Mouse (Mus musculus) midbrain, embryonic 11.5 days (tissue): ENCODE data around the gene Lmx1b. TPM values are rescaled to one million over a fixed set of nuclear protein-coding genes. Genes with fewer than 3 reads are reported as not detected.

Source experiments
- ATAC-seq: fragments of 200-750 bp; cut with Nextera tagmentation; 2 replicates; pipeline ENCODE4 v1.8.0; 2017; ENCODE audit warnings: moderate TSS enrichment, moderate library complexity; ENCODE audit not compliant: low FRiP score
- DNase-seq: peaks from one replicate; pipeline ENCODE4 v3.0.0; 2015; ENCODE audit warnings: low spot score; ENCODE audit errors: missing footprints
- H3K27ac ChIP-seq: fragments of 300-500 bp; sonication (generic); 2 replicates; pipeline ENCODE4 v1.5.1; 2014; ENCODE audit warnings: low read depth, low read length
- H3K27me3 ChIP-seq: fragments of 300-500 bp; sonication (generic); 2 replicates; pipeline ENCODE4 v1.6.1; 2014; ENCODE audit warnings: mild to moderate bottlenecking, low read length, moderate library complexity, mixed read lengths; ENCODE audit not compliant: control insufficient read depth, insufficient read depth
- H3K36me3 ChIP-seq: fragments of 300-500 bp; sonication (generic); 2 replicates; pipeline ENCODE4 v1.6.1; 2014; ENCODE audit warnings: mild to moderate bottlenecking, low read length, moderate library complexity, mixed read lengths; ENCODE audit not compliant: control insufficient read depth, insufficient read depth
- H3K4me1 ChIP-seq: fragments of 300-500 bp; sonication (generic); 2 replicates; pipeline ENCODE4 v1.6.1; 2014; ENCODE audit warnings: low read length; ENCODE audit not compliant: control insufficient read depth, insufficient read depth
- H3K4me2 ChIP-seq: fragments of 300-500 bp; sonication (generic); 2 replicates; pipeline ENCODE4 v1.6.1; 2014; ENCODE audit warnings: mild to moderate bottlenecking, moderate library complexity
- H3K4me3 ChIP-seq: fragments of 300-500 bp; sonication (generic); 2 replicates; pipeline ENCODE4 v1.5.1; 2014; ENCODE audit warnings: low read depth, low read length
- H3K9ac ChIP-seq: fragments of 300-500 bp; sonication (generic); 2 replicates; pipeline ENCODE4 v1.6.1; 2014; ENCODE audit warnings: low read length
- H3K9me3 ChIP-seq: fragments of 300-500 bp; sonication (generic); 2 replicates; pipeline ENCODE4 v1.6.1; 2016; ENCODE audit warnings: low read length; ENCODE audit not compliant: control insufficient read depth
- WGBS: fragments of 180-500 bp; shearing (Covaris S2); extraction: QIAGEN DNeasy Blood & Tissue Kit; methylation state at CpG from one replicate; pipeline ENCODE4 v1.1.7; 2014; 5-methylcytosine and 5-hydroxymethylcytosine counted together
- polyA plus RNA-seq: library from polyadenylated mRNA; unstranded; fragments of >200 nt; fragmentation: Nextera tagmentation; extraction: Ambion mirVana; gene quantifications from 2 replicates; pipeline ENCODE4 v1.2.1, GENCODE M21; 2014

The Lmx1b gene
- polyA plus RNA-seq, 1 experiment from 2014 or later: 2.2 TPM

DNA sequence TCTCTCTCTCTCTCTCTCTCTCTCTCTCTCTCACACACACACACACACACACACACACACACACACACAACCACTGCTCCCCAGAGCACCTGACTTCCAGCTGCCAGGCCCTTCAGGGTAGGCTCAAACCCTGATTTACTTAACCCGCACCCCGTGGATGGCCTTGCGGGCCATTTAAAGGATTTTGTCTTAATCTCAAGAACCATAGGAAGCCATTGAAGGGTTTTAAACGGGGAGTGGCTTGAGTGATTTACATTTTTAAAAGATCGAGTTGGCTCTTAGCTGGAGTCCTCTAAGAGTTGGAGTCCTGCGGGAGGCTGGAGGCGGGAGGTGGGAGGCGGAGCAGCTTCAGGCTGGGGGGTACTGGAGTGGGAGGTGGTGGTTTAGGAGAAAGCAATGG is 58.4 kb downstream of the Lmx1b start:
- Histone ChIP-seq H3K36me3 (no peaks in the 10 kb centered on the region), H3K4me1 (peaks cover 50% of the 10 kb centered on the region), H3K27ac (peak overlapping the region; percentile 32; the same call in 1 of the 2 replicates), H3K27me3 (peaks cover 89% of the 10 kb centered on the region), H3K4me2 (peak overlapping the region; percentile 10; the same call in 1 of the 2 replicates), H3K9ac (no peak overlapping the region), H3K4me3 (no peak overlapping the region), H3K9me3 (no peaks in the 10 kb centered on the region)
- 2% methylated on average over 8 of the region's 8 CpGs for WGBS
- no peak for ATAC-seq
- DNase-seq: peak; percentile 86

- WGBS: 2% methylated on average over 6 of the region's 6 CpGs
- H3K4me3 ChIP-seq: no peak overlapping the region
Measured at GRCm38 (mm10) chr2:33581449-33581777, 58.9 kb downstream of the Lmx1b start.

DNA sequence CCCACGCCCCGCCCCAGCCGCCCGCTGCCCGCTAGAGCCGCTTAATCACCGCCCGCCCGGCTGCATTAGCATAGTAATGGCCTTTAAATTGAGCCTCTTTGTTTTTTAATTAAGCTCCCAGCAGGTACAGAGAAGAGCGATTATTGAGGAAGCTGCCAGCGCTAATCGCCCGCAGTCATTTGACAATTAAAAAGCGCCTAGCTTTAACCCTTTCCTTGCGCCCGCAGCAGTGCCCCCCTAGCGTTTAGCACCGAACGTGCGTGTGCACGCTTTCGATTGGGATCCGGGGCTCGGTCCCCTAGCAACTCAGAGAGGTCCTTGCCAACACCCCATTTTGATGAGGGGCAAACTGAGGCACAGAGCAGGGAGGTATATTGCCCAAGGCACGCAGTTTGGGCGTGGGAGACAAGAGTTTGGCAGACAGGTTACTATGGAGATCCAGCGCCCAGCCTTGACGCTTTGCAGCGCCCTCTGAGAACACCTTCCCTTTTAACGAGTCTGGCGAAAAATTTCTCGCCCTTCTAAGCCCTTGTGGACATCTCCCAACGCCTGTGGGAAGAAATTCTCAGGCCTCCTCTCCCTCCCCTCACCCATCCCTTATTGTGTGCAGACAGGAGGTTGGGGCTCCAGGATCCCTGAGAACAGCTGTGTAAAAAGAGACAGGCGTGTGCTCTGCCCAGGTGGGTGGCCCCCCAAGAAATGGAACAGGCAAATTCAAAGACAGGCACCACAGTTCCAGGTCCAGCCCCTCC is 59.4 kb downstream of the Lmx1b start:
- DNase-seq: peak; percentile 93
- H3K4me1 ChIP-seq: peaks cover 48% of the 10 kb centered on the region

More at GRCm38 (mm10) chr2:33581449-33581777, 58.9 kb downstream of the Lmx1b start:
- no peaks in the 10 kb centered on the region for H3K36me3 ChIP-seq
- H3K4me1 ChIP-seq: peaks cover 50% of the 10 kb centered on the region
- DNase-seq: no peak
- H3K27ac ChIP-seq: no peak overlapping the region
- peak overlapping the region; percentile 33; the same call in 1 of the 2 replicates for H3K4me2 ChIP-seq
- ATAC-seq: no peak
- peaks cover 89% of the 10 kb centered on the region for H3K27me3 ChIP-seq
- no peak overlapping the region for H3K9ac ChIP-seq
- no peaks in the 10 kb centered on the region for H3K9me3 ChIP-seq

GRCm38 (mm10) chr2:33575406-33575805 is 64.9 kb downstream of the Lmx1b start:
- H3K9ac ChIP-seq: no peak overlapping the region
- no peak for ATAC-seq
- H3K27ac ChIP-seq: no peak overlapping the region
- no peak overlapping the region for H3K4me3 ChIP-seq
- WGBS: 20% methylated on average over 13 of the region's 13 CpGs
- H3K4me2 ChIP-seq: no peak overlapping the region
- no peak for DNase-seq
- H3K4me1 ChIP-seq: peaks cover 8% of the 10 kb centered on the region
- peaks cover 77% of the 10 kb centered on the region for H3K27me3 ChIP-seq
- no peaks in the 10 kb centered on the region for H3K36me3 ChIP-seq
- no peaks in the 10 kb centered on the region for H3K9me3 ChIP-seq

More for the DNA sequence above, 59.4 kb downstream of the Lmx1b start:
- no peak for ATAC-seq
- Histone ChIP-seq H3K27me3 (peaks cover 88% of the 10 kb centered on the region), H3K4me3 (peak overlapping the region; percentile 5; the same call in 1 of the 2 replicates), H3K9me3 (no peaks in the 10 kb centered on the region), H3K4me2 (peak overlapping the region; percentile 33), H3K9ac (no peak overlapping the region), H3K27ac (no peak overlapping the region), H3K36me3 (no peaks in the 10 kb centered on the region)
- under 1% methylated on average over 34 of the region's 34 CpGs for WGBS

GRCm38 (mm10) chr2:33573075-33573474 is 67.2 kb downstream of the Lmx1b start:
- 91% methylated on average over 7 of the region's 7 CpGs for WGBS
- H3K9ac ChIP-seq: no peak overlapping the region
- ATAC-seq (no peak), DNase-seq (no peak)
- no peaks in the 10 kb centered on the region for H3K36me3 ChIP-seq
- no peak overlapping the region for H3K4me2 ChIP-seq
- peaks cover 5% of the 10 kb centered on the region for H3K4me1 ChIP-seq
- no peak overlapping the region for H3K27ac ChIP-seq
- peaks cover 75% of the 10 kb centered on the region for H3K27me3 ChIP-seq
- no peak overlapping the region for H3K4me3 ChIP-seq
- no peaks in the 10 kb centered on the region for H3K9me3 ChIP-seq

DNA sequence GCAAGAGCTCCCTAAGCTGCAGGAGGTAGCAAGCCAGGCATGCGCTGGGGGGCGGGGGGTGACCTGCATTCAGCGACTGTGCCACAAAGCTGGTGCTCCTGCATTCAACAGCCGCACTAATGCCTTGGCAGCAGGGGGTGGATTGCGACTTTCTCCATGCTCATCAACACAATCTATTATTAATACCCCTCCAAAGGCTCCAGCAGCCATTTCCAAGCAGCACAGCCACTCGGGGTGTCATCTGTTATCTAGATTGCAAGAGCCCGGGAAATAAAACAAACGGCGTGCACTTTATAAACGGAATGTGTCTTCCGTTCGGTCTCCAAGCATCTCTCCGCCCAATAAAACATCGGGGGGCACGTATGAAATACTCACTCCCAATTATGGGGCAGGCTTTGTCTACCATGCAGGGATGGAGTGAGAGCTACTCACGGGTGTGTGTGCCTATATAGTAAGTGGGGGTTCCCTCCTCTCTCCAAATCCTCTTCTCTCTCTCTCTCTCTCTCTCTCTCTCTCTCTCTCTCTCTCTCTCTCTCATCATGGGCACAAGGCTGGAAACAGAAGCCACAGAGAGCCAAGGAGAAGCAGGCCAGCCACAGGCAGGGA is 69.0 kb downstream of the Lmx1b start:
- 37% methylated on average over 16 of the region's 16 CpGs for WGBS
- peaks cover 5% of the 10 kb centered on the region for H3K4me1 ChIP-seq
- no peak overlapping the region for H3K4me3 ChIP-seq
- H3K9ac ChIP-seq: no peak overlapping the region
- no peaks in the 10 kb centered on the region for H3K9me3 ChIP-seq
- no peak overlapping the region for H3K27ac ChIP-seq
- DNase-seq: no peak
- peaks cover 63% of the 10 kb centered on the region for H3K27me3 ChIP-seq
- no peaks in the 10 kb centered on the region for H3K36me3 ChIP-seq
- no peak overlapping the region for H3K4me2 ChIP-seq
- ATAC-seq: no peak

DNA sequence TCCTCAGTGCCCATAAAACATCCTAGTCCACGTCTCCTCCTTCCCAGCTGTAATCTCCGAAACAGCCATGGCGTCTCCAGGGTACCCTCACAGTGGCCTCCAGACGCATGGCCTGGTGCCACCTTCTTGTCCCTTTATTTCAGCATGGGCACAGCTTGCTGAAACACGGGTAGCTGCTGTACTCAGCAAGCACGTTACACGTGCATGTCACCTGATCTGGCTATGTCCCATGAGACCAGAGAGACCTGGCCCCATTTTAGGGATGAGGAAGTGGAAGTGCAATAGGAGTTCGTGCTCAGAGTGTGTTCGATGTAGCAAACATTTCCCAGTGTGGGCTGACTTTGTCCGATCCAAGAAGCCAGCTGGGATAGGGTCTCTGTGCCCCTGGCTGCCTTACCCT is 70.6 kb downstream of the Lmx1b start:
- Histone ChIP-seq H3K36me3 (no peaks in the 10 kb centered on the region), H3K4me2 (no peak overlapping the region), H3K27ac (no peak overlapping the region), H3K27me3 (peaks cover 51% of the 10 kb centered on the region), H3K4me3 (no peak overlapping the region), H3K4me1 (peaks cover 5% of the 10 kb centered on the region), H3K9me3 (no peaks in the 10 kb centered on the region), H3K9ac (no peak overlapping the region)
- ATAC-seq (no peak), DNase-seq (no peak)
- WGBS: 79% methylated on average over 10 of the region's 10 CpGs

GRCm38 (mm10) chr2:33569240-33569639 is 71.1 kb downstream of the Lmx1b start:
- no peak overlapping the region for H3K9ac ChIP-seq
- H3K4me2 ChIP-seq: no peak overlapping the region
- ATAC-seq (0 out of 2 replicates have a peak, but pooled peaks have one; percentile 50), DNase-seq (no peak)
- H3K27ac ChIP-seq: no peak overlapping the region
- no peaks in the 10 kb centered on the region for H3K9me3 ChIP-seq
- WGBS: 37% methylated on average over 9 of the region's 9 CpGs
- H3K4me3 ChIP-seq: no peak overlapping the region
- no peaks in the 10 kb centered on the region for H3K36me3 ChIP-seq
- peaks cover 5% of the 10 kb centered on the region for H3K4me1 ChIP-seq
- H3K27me3 ChIP-seq: peaks cover 48% of the 10 kb centered on the region

- no peak overlapping the region for H3K4me3 ChIP-seq
- peaks cover under 1% of the 10 kb centered on the region; the same call in 1 of the 2 replicates for H3K4me1 ChIP-seq
- 80% methylated on average over 4 of the region's 4 CpGs for WGBS
- no peak overlapping the region for H3K9ac ChIP-seq
- H3K27me3 ChIP-seq: peaks cover 31% of the 10 kb centered on the region
- ATAC-seq: no peak
- H3K36me3 ChIP-seq: no peaks in the 10 kb centered on the region
- H3K9me3 ChIP-seq: no peaks in the 10 kb centered on the region
- no peak for DNase-seq
- H3K27ac ChIP-seq: no peak overlapping the region
- no peak overlapping the region for H3K4me2 ChIP-seq
Measured at GRCm38 (mm10) chr2:33565886-33566285, 74.4 kb downstream of the Lmx1b start.
